Comparison of ENCODE assay signal across 21 mouse cellular contexts in genomic region chr13:111719726-111720125, GRCm38 (mm10). TPM values are rescaled to one million over a fixed set of nuclear protein-coding genes. Genes with fewer than 3 reads are reported as not detected.
A peak's percentile ranks its signal among the peaks of the same experiment; 100 is the strongest.
DNase-seq lines count a peak whose midpoint lies in the region; ATAC-seq and TF ChIP-seq lines count a peak whose summit lies in the region.
"Had no signal": no experiment of that assay in that cellular context is flagged by ENCODE, and none has a peak within 500 bp of the region (broad histone marks: within the 10 kb centered on the region; RNA-seq: fewer than 3 reads in every experiment).

No protein-coding gene starts in this region.

- no peaks in the 10 kb centered on the region for H3K4me1 ChIP-seq in lung, embryonic 14.5 days (ENCODE audit: insufficient read depth)
- H3K4me1 ChIP-seq in stomach, postnatal 0 days (replicated peaks; ENCODE audit: control insufficient read depth, insufficient read depth): no peaks in the 10 kb centered on the region
- H3K4me1 ChIP-seq: forebrain, embryonic 13.5 days; heart, embryonic 12.5 days had no signal

- H3K27me3 ChIP-seq in lung, embryonic 14.5 days (ENCODE audit: insufficient read depth, low read length): no peaks in the 10 kb centered on the region
- no peaks in the 10 kb centered on the region for H3K27me3 ChIP-seq in stomach, postnatal 0 days (ENCODE audit: control insufficient read depth, insufficient read depth, low read length)
- H3K27me3 ChIP-seq: forebrain, embryonic 13.5 days; heart, embryonic 12.5 days had no signal

- H3K4me2 ChIP-seq in lung, embryonic 14.5 days: no peak overlapping the region
- no peak overlapping the region for H3K4me2 ChIP-seq in stomach, postnatal 0 days (replicated peaks; ENCODE audit: low read depth)
- H3K4me2 ChIP-seq: forebrain, embryonic 13.5 days; heart, embryonic 12.5 days; hindbrain, embryonic 14.5 days had no signal

- no peak overlapping the region for H3K27ac ChIP-seq in lung, embryonic 14.5 days (ENCODE audit: low read depth)
- H3K27ac ChIP-seq in stomach, postnatal 0 days (replicated peaks): no peak overlapping the region
- no peak overlapping the region for H3K27ac ChIP-seq in left cerebral cortex, adult 2 months
- H3K27ac ChIP-seq: embryonic facial prominence, embryonic 10.5 days; forebrain, embryonic 13.5 days; hindbrain, embryonic 14.5 days had no signal

- no peak overlapping the region for H3K9ac ChIP-seq in lung, embryonic 14.5 days
- no peak overlapping the region for H3K9ac ChIP-seq in stomach, postnatal 0 days (ENCODE audit: low read length)
- H3K9ac ChIP-seq: forebrain, embryonic 13.5 days; forebrain, postnatal 0 days; heart, embryonic 12.5 days; hindbrain, embryonic 14.5 days had no signal

- no peak overlapping the region for H3K4me3 ChIP-seq in lung, embryonic 14.5 days (ENCODE audit: low read depth, low read length)
- no peak overlapping the region for H3K4me3 ChIP-seq in stomach, postnatal 0 days (ENCODE audit: low read depth, low read length)
- H3K4me3 ChIP-seq in left cerebral cortex, adult 2 months: no peak overlapping the region
- H3K4me3 ChIP-seq: embryonic facial prominence, embryonic 10.5 days; forebrain, embryonic 13.5 days; heart, embryonic 12.5 days had no signal

- ATAC-seq in cerebellum, adult (ENCODE audit: insufficient number of reproducible peaks, low FRiP score, low TSS enrichment): peak; percentile 26; the same call in 1 of the 2 replicates
- 0 out of 2 replicates have a peak, but pooled peaks have one; percentile 28 for ATAC-seq in lung, embryonic 14.5 days (ENCODE audit: insufficient read depth)
- ATAC-seq in stomach, postnatal 0 days (ENCODE audit: low FRiP score, low TSS enrichment): 0 out of 2 replicates have a peak, but pooled peaks have one; percentile 40
- ATAC-seq: activated CD4-positive, CD25-positive, alpha-beta regulatory T cell, adult 4 months; CD4-positive, CD25-positive, alpha-beta regulatory T cell, adult 4 months; forebrain, embryonic 13.5 days; forebrain, postnatal 0 days had no signal

- peaks cover 33% of the 10 kb centered on the region for H3K36me3 ChIP-seq in lung, embryonic 14.5 days (ENCODE audit: insufficient read depth)
- H3K36me3 ChIP-seq in stomach, postnatal 0 days (ENCODE audit: control insufficient read depth, insufficient read depth, low read length): peaks cover 2% of the 10 kb centered on the region; the same call in 1 of the 2 replicates

- DNase-seq in cerebellum, adult 11 months: no peak
- no peak for DNase-seq in lung, embryonic 14.5 days
- DNase-seq in lung, postnatal 14 days: no peak
- DNase-seq in ES-CJ7 (ENCODE audit: low read depth, low spot score): peak; percentile 87
- no peak for DNase-seq in stomach, postnatal 0 days (ENCODE audit: low spot score)
- no peak for DNase-seq in left cerebral cortex, adult 2 months (ENCODE audit: extremely low spot score in 1 of 2, low spot score in 2 of 2)
- DNase-seq: adrenal gland, postnatal 14 days; B cell, adult 2 months; cerebellum, adult 2 months; cerebellum, postnatal 10 days; forebrain, postnatal 0 days; gastrocnemius, postnatal 25 days; heart, postnatal 4 days had no signal

- TF ChIP-seq EP300 in stomach, postnatal 0 days (optimal IDR thresholded peaks at IDR 0.05): no peak

- no peaks in the 10 kb centered on the region for H3K9me3 ChIP-seq in lung, embryonic 14.5 days (ENCODE audit: low read depth, low read length)
- no peaks in the 10 kb centered on the region for H3K9me3 ChIP-seq in stomach, postnatal 0 days (ENCODE audit: control insufficient read depth, low read length)
- H3K9me3 ChIP-seq: embryonic facial prominence, embryonic 10.5 days; forebrain, embryonic 13.5 days; G1E; heart, embryonic 12.5 days had no signal

- WGBS in lung, embryonic 14.5 days: 49% methylated on average over 9 of the region's 9 CpGs
- 59% methylated on average over 9 of the region's 9 CpGs for WGBS in stomach, postnatal 0 days

- intact Hi-C loops in left cerebral cortex, adult 2 months (cut with DNase I): no loop called here

- no peak for TF ChIP-seq CTCF in lung, embryonic 14.5 days (IDR thresholded peaks at IDR 0.05; ENCODE audit: low read depth)
- TF ChIP-seq CTCF in stomach, postnatal 0 days (IDR thresholded peaks at IDR 0.05; ENCODE audit: low read depth): no peak
- TF ChIP-seq CTCF in left cerebral cortex, adult 2 months (IDR thresholded peaks at IDR 0.05): no peak

RNA-seq across cellular contexts. Expression of gene Mier3, which starts 38.9 kb away (rescaled TPM):
- polyA plus RNA-seq in lung, embryonic 14.5 days (2014; fragmentation: Nextera tagmentation; extraction: Ambion mirVana): 27.1 and 27.8 TPM in 2 replicates
- 10.6 and 12.0 TPM in 2 replicates for polyA plus RNA-seq in stomach, postnatal 0 days (2015; fragmentation: Nextera tagmentation; extraction: Ambion mirVana)
- 10 to 100 TPM; 27.1 to 29.9 TPM for total RNA-seq in left cerebral cortex, adult 2 months (2021)
